Mouse (Mus musculus): ENCODE measurements at regions not wholly inside any gene's neighbourhood (a gene's known extent, or its start where the extent isn't known, plus 50 kb on each side); places are given as distances from the start of the nearest gene placed in this dataset.

DNA sequence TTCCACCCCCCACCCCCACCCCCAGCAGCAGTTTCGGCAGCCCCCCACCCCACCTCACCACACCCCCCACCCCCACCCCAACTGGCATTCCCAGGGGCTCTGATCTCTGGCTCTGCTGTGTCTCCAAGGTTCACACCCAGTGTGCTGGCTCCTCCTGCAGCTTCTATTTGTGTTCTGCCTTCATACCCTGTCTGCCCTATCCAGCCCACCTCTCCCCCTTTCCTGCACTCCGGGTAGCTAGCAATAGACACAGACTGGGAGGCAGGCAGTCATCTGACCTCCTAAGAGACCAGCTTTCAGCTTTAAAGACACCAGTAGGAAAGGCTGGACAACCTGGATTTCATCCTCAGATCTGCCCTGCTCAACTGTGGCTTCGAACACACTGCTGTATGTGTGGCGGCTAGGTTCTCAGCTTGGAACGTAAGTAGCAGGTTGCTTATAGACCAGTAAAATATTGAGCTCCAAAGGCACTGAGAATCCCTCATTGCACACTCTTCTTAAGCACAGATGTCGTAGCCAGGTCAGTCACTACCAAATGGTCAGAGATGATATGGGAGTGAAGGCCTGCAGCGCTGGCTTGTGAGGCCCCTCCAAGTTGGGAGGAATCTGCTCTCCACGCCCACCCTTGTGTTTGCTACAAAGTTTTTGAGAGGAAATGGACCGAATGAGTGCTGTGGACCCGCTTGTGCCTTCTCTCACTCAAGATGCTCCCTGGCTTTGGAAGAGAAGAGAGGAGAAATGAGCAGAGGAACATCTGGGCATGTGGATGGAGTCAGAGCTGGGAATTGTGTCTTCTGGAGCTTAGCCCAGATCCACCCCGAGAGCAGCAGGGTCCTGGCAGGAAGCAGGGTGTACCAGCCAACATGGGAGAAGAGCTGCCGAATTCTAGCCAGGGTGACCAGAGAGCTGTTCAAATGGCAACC is 187.1 kb downstream of the Bcl2l11 start:
- Histone ChIP-seq H3K36me3 (ENCODE audit: insufficient read depth, low read length) (no peaks in the 10 kb centered on the region), H3K27me3 (ENCODE audit: insufficient read depth, low read length) (no peaks in the 10 kb centered on the region), H3K4me3 (replicated peaks; ENCODE audit: low read length) (peak overlapping the region; percentile 37; the same call in 1 of the 2 replicates), H3K4me1 (replicated peaks; ENCODE audit: low read depth, low read length) (peaks cover 69% of the 10 kb centered on the region), H3K9me3 (ENCODE audit: low read length) (no peaks in the 10 kb centered on the region)
- TF ChIP-seq CTCF (conservative IDR thresholded peaks at IDR 0.05; ENCODE audit: low read length) (no peak), NANOG (IDR thresholded peaks at IDR 0.05; ENCODE audit: borderline replicate concordance, low read length) (no peak), POU5F1 (IDR thresholded peaks at IDR 0.05; ENCODE audit: borderline replicate concordance, low read length) (no peak)

DNA sequence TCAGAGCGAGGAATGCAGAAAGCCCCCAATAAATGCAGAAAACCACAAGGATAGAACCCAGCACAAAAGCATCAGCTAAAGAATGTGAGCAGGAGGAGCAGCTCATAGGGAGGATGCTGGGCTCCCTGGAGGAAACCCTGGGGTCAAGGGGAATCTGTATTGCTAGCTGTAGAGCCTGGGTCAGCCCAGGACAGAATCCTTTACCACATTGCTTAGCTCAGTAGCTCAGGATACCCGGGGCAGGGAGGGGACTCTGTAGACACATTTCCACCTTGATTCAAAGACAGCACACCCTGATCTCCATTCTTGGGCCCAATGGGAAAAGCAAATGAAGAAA is 187.7 kb downstream of the Bcl2l11 start:
- no peak for TF ChIP-seq NANOG (IDR thresholded peaks at IDR 0.05; ENCODE audit: borderline replicate concordance, low read length)
- TF ChIP-seq POU5F1 (IDR thresholded peaks at IDR 0.05; ENCODE audit: borderline replicate concordance, low read length) = no peak
- TF ChIP-seq CTCF (conservative IDR thresholded peaks at IDR 0.05; ENCODE audit: low read length) = no peak
- Histone ChIP-seq H3K27me3 (ENCODE audit: insufficient read depth, low read length) (no peaks in the 10 kb centered on the region), H3K9me3 (ENCODE audit: low read length) (no peaks in the 10 kb centered on the region), H3K36me3 (ENCODE audit: insufficient read depth, low read length) (no peaks in the 10 kb centered on the region), H3K4me3 (replicated peaks; ENCODE audit: low read length) (no peak overlapping the region), H3K4me1 (replicated peaks; ENCODE audit: low read depth, low read length) (peaks cover 74% of the 10 kb centered on the region)

- Histone ChIP-seq H3K4me1 (replicated peaks; ENCODE audit: low read depth, low read length) (peaks cover 74% of the 10 kb centered on the region), H3K27me3 (ENCODE audit: insufficient read depth, low read length) (no peaks in the 10 kb centered on the region), H3K9me3 (ENCODE audit: low read length) (no peaks in the 10 kb centered on the region), H3K36me3 (ENCODE audit: insufficient read depth, low read length) (no peaks in the 10 kb centered on the region), H3K4me3 (replicated peaks; ENCODE audit: low read length) (no peak overlapping the region)
- no peak for TF ChIP-seq POU5F1 (IDR thresholded peaks at IDR 0.05; ENCODE audit: borderline replicate concordance, low read length)
- no peak for TF ChIP-seq NANOG (IDR thresholded peaks at IDR 0.05; ENCODE audit: borderline replicate concordance, low read length)
- TF ChIP-seq CTCF (conservative IDR thresholded peaks at IDR 0.05; ENCODE audit: low read length) = no peak
Observed at GRCm38 (mm10) chr2:128313948-128314347, 188.1 kb downstream of the Bcl2l11 start.

DNA sequence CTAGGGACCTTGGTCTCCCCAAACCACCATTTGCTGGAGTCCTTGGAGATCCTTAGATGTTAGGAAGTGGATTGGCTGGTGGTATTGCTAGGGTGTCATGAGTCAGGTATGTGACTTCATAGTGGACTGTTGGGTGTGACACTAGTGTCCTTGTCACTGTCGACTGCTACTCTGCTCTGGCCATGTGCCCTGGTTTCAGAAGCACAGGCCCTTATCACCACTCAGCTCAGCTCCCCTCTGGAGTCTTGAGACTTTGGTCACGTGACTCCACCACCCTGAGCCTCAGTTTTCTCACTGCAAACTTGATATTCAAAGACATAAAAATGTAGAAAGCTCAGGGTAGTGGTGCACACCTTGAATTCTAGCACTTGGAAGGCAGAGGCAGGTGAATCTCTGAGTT is 190.7 kb downstream of the Bcl2l11 start:
- Histone ChIP-seq H3K4me1 (replicated peaks; ENCODE audit: low read depth, low read length) (peaks cover 53% of the 10 kb centered on the region), H3K27me3 (ENCODE audit: insufficient read depth, low read length) (0 out of 2 replicates have a peak, but pooled peaks cover under 1% of the 10 kb centered on the region), H3K4me3 (replicated peaks; ENCODE audit: low read length) (no peak overlapping the region), H3K9me3 (ENCODE audit: low read length) (no peaks in the 10 kb centered on the region), H3K36me3 (ENCODE audit: insufficient read depth, low read length) (no peaks in the 10 kb centered on the region)
- TF ChIP-seq POU5F1 (IDR thresholded peaks at IDR 0.05; ENCODE audit: borderline replicate concordance, low read length) (no peak), CTCF (conservative IDR thresholded peaks at IDR 0.05; ENCODE audit: low read length) (no peak), NANOG (IDR thresholded peaks at IDR 0.05; ENCODE audit: borderline replicate concordance, low read length) (no peak)

- Histone ChIP-seq H3K4me3 (replicated peaks; ENCODE audit: low read length) (no peak overlapping the region), H3K36me3 (ENCODE audit: insufficient read depth, low read length) (no peaks in the 10 kb centered on the region), H3K9me3 (ENCODE audit: low read length) (no peaks in the 10 kb centered on the region), H3K27me3 (ENCODE audit: insufficient read depth, low read length) (0 out of 2 replicates have a peak, but pooled peaks cover 3% of the 10 kb centered on the region), H3K4me1 (replicated peaks; ENCODE audit: low read depth, low read length) (peaks cover 38% of the 10 kb centered on the region)
- TF ChIP-seq CTCF (conservative IDR thresholded peaks at IDR 0.05; ENCODE audit: low read length) (no peak), POU5F1 (IDR thresholded peaks at IDR 0.05; ENCODE audit: borderline replicate concordance, low read length) (no peak), NANOG (IDR thresholded peaks at IDR 0.05; ENCODE audit: borderline replicate concordance, low read length) (no peak)
Observed at GRCm38 (mm10) chr2:128318266-128318665, 192.4 kb downstream of the Bcl2l11 start.

DNA sequence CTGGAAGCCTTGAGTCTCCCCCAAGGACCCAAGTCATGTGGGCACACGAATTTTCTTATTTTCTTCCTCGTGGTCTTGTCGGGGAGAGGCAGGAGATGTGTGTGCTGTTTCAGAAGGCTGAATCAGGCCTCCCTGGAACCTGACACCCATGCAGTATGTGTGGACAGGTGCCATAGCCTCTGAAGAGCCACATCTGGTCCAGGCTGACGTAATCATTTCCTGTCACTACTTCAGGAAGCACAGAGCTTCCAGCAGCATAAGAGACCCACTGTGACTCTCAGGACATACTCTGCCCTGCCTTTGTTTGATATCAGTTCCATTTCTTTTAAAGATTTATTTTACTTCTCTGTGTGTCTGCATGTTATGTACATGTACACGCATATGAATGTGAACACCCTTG is 193.1 kb downstream of the Bcl2l11 start:
- TF ChIP-seq CTCF (conservative IDR thresholded peaks at IDR 0.05; ENCODE audit: low read length) (no peak), NANOG (IDR thresholded peaks at IDR 0.05; ENCODE audit: borderline replicate concordance, low read length) (no peak), POU5F1 (IDR thresholded peaks at IDR 0.05; ENCODE audit: borderline replicate concordance, low read length) (no peak)
- H3K4me1 ChIP-seq (replicated peaks; ENCODE audit: low read depth, low read length) = peaks cover 31% of the 10 kb centered on the region
- no peak overlapping the region for H3K4me3 ChIP-seq (replicated peaks; ENCODE audit: low read length)
- H3K36me3 ChIP-seq (ENCODE audit: insufficient read depth, low read length) = no peaks in the 10 kb centered on the region
- H3K27me3 ChIP-seq (ENCODE audit: insufficient read depth, low read length) = 0 out of 2 replicates have a peak, but pooled peaks cover 3% of the 10 kb centered on the region
- H3K9me3 ChIP-seq (ENCODE audit: low read length) = no peaks in the 10 kb centered on the region

DNA sequence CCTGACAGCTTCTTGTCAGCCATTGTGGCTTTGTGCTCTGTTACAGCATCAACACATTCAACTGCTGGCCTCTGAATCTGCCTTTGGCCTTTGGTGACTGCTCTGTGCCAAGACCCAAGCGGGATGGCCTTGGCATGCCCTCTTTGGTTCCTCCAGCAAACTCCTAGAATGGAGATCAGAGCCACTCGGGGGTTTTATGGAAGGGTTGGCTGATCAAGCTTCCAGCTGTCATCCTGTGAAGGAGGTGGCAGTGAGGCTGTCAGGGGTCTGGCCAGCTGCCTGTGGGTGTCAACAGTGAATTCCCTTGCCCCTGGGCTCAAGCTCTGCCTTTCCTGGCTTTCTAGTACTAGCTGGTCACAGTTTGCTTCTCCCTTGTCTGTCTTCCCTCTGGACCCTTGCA is 195.6 kb downstream of the Bcl2l11 start:
- TF ChIP-seq NANOG (IDR thresholded peaks at IDR 0.05; ENCODE audit: borderline replicate concordance, low read length) (no peak), CTCF (conservative IDR thresholded peaks at IDR 0.05; ENCODE audit: low read length) (no peak), POU5F1 (IDR thresholded peaks at IDR 0.05; ENCODE audit: borderline replicate concordance, low read length) (no peak)
- 0 out of 2 replicates have a peak, but pooled peaks cover 3% of the 10 kb centered on the region for H3K27me3 ChIP-seq (ENCODE audit: insufficient read depth, low read length)
- H3K36me3 ChIP-seq (ENCODE audit: insufficient read depth, low read length) = no peaks in the 10 kb centered on the region
- H3K4me1 ChIP-seq (replicated peaks; ENCODE audit: low read depth, low read length) = peaks cover 16% of the 10 kb centered on the region
- no peak overlapping the region for H3K4me3 ChIP-seq (replicated peaks; ENCODE audit: low read length)
- no peaks in the 10 kb centered on the region for H3K9me3 ChIP-seq (ENCODE audit: low read length)

DNA sequence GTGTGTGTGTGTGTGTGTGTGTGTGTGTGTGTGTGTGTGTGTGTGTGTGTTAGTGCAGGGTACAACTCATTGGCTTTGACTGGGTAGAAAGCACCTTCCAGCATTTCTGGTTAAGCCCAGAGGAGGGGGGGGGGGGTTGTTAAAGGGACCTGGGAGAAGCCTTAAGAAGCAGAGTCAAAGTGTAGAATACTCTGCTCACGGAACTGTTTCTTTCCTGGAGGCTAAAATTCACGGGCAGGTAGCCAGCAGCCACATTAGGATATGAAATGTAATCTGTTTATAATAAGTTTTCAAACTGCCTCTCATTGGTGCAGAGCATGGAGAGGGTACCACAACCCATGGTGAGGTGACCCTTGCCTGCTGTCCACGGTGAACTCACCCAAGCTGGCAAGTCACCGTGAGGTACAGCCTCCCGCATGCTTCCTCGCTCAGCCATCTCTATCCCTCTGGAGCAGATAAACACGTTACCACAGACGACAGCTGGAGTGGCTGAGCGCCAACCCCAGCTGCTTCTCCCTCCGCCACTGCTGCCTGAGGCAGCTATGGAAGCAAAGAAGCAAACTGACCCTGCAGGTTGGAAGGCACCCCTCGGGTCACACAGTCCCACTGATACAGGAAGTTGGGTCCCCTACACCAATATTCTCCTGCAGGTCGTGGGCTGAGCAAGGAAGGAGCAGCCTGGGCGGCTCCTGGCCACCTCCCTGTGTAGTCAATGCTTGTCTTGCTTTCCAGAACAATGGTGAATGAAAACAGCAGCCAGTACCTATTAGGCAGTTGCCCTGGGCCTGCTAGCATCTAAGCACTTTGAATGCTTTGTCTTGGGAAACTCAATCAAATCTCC is 198.6 kb downstream of the Bcl2l11 start:
- H3K4me3 ChIP-seq (replicated peaks; ENCODE audit: low read length) = no peak overlapping the region
- 0 out of 2 replicates have a peak, but pooled peaks cover 3% of the 10 kb centered on the region for H3K27me3 ChIP-seq (ENCODE audit: insufficient read depth, low read length)
- peaks cover 16% of the 10 kb centered on the region for H3K4me1 ChIP-seq (replicated peaks; ENCODE audit: low read depth, low read length)
- TF ChIP-seq NANOG (IDR thresholded peaks at IDR 0.05; ENCODE audit: borderline replicate concordance, low read length) (no peak), CTCF (conservative IDR thresholded peaks at IDR 0.05; ENCODE audit: low read length) (no peak), POU5F1 (IDR thresholded peaks at IDR 0.05; ENCODE audit: borderline replicate concordance, low read length) (no peak)
- H3K9me3 ChIP-seq (ENCODE audit: low read length) = no peaks in the 10 kb centered on the region
- no peaks in the 10 kb centered on the region for H3K36me3 ChIP-seq (ENCODE audit: insufficient read depth, low read length)

All from E14TG2a.4 (cell line).